Mouse (Mus musculus): ENCODE measurements around the gene Gm29427. TPM values are rescaled to one million over a fixed set of nuclear protein-coding genes. Genes with fewer than 3 reads are reported as not detected.

Gene Gm29427
- polyA plus RNA-seq, 1 experiment from 2014 or later, result not detected

- Histone ChIP-seq H3K27ac (replicated peaks) (no peak overlapping the region; the same call in 1 of the 2 replicates), H3K27me3 (ENCODE audit: control insufficient read depth, insufficient read depth, low read length) (no peaks in the 10 kb centered on the region), H3K4me1 (replicated peaks; ENCODE audit: control insufficient read depth, insufficient read depth) (peaks cover 4% of the 10 kb centered on the region), H3K4me2 (replicated peaks; ENCODE audit: low read depth) (no peak overlapping the region), H3K9ac (ENCODE audit: low read length) (0 out of 2 replicates have a peak overlapping the region, but pooled peaks have one; percentile 23), H3K9me3 (ENCODE audit: control insufficient read depth, low read length) (no peaks in the 10 kb centered on the region), H3K4me3 (ENCODE audit: low read depth, low read length) (no peak overlapping the region), H3K36me3 (ENCODE audit: control insufficient read depth, insufficient read depth, low read length) (no peaks in the 10 kb centered on the region)
- 32% methylated on average over 11 of the region's 11 CpGs for WGBS
- peak; percentile 67 for DNase-seq (ENCODE audit: low spot score)
- TF ChIP-seq CTCF (IDR thresholded peaks at IDR 0.05; ENCODE audit: low read depth) (no peak), EP300 (optimal IDR thresholded peaks at IDR 0.05) (no peak)
- peak; percentile 34 for ATAC-seq (ENCODE audit: low FRiP score, low TSS enrichment)
These were observed 21.8 kb upstream of the Gm29427 start for GRCm38 (mm10) chr1:130737411-130737881.

- no peaks in the 10 kb centered on the region for H3K9me3 ChIP-seq (ENCODE audit: control insufficient read depth, low read length)
- no peaks in the 10 kb centered on the region for H3K36me3 ChIP-seq (ENCODE audit: control insufficient read depth, insufficient read depth, low read length)
- H3K9ac ChIP-seq (ENCODE audit: low read length), result peak overlapping the region; percentile 31; the same call in 1 of the 2 replicates
- peak overlapping the region; percentile 27; the same call in 1 of the 2 replicates for H3K4me3 ChIP-seq (ENCODE audit: low read depth, low read length)
- H3K27me3 ChIP-seq (ENCODE audit: control insufficient read depth, insufficient read depth, low read length), result no peaks in the 10 kb centered on the region
- peak overlapping the region; percentile 93 for H3K27ac ChIP-seq (replicated peaks)
- DNase-seq (ENCODE audit: low spot score), result no peak
- TF ChIP-seq EP300 (optimal IDR thresholded peaks at IDR 0.05) (no peak), CTCF (IDR thresholded peaks at IDR 0.05; ENCODE audit: low read depth) (no peak)
- WGBS, result 23% methylated on average over 8 of the region's 8 CpGs
- no peak for ATAC-seq (ENCODE audit: low FRiP score, low TSS enrichment)
- peak overlapping the region; percentile 46 for H3K4me2 ChIP-seq (replicated peaks; ENCODE audit: low read depth)
- H3K4me1 ChIP-seq (replicated peaks; ENCODE audit: control insufficient read depth, insufficient read depth), result no peaks in the 10 kb centered on the region
These were observed 19.3 kb upstream of the Gm29427 start for GRCm38 (mm10) chr1:130734852-130735251.

DNA sequence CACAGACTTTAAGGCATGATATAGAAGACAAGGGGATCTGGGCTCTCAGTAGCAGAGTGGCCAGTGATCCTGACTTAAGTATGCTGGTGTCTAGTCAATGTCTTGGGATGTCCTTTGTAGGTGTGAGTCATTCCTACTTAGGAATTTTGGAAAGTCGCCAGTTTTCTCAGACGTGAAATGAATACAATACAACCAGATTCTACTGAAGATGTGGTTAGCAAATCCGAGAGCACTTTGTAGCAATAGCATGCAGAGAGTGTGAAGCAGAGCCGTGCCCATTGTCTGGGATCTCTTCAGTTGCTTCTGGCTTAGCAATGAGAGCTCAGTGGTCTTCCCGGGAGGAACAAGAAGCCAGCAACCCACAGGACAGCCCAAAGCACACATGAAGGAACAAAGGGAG lies 18.9 kb upstream of the Gm29427 start:
- Histone ChIP-seq H3K4me2 (replicated peaks; ENCODE audit: low read depth) (peak overlapping the region; percentile 46), H3K27me3 (ENCODE audit: control insufficient read depth, insufficient read depth, low read length) (no peaks in the 10 kb centered on the region), H3K9me3 (ENCODE audit: control insufficient read depth, low read length) (no peaks in the 10 kb centered on the region), H3K27ac (replicated peaks) (peak overlapping the region; percentile 93), H3K9ac (ENCODE audit: low read length) (0 out of 2 replicates have a peak overlapping the region, but pooled peaks have one; percentile 23), H3K36me3 (ENCODE audit: control insufficient read depth, insufficient read depth, low read length) (no peaks in the 10 kb centered on the region), H3K4me1 (replicated peaks; ENCODE audit: control insufficient read depth, insufficient read depth) (no peaks in the 10 kb centered on the region), H3K4me3 (ENCODE audit: low read depth, low read length) (peak overlapping the region; percentile 27)
- ATAC-seq (ENCODE audit: low FRiP score, low TSS enrichment) (no peak), DNase-seq (ENCODE audit: low spot score) (peak; percentile 26)
- 31% methylated on average over 5 of the region's 5 CpGs for WGBS
- TF ChIP-seq CTCF (IDR thresholded peaks at IDR 0.05; ENCODE audit: low read depth), result no peak
- peak; percentile 52 for TF ChIP-seq EP300 (optimal IDR thresholded peaks at IDR 0.05)

DNA sequence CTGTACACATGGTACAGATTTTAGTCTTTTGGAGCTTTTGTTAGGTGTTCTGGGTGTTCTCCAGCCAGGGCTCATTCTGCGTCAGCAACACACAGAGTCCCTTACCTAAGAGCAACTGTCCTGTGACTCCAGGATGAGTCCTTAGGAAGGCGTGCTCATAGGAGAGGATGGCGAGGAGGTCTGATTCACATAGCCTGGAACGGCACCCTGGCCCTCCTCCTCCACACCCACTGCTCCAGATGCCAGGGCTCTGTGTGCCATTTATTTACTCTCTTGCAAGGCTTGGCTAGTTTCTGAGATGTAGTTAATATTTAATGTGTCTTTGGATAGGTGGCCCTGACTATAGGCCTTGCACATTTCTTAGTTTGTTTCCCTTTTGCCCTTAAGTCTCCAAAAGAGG lies 18.1 kb upstream of the Gm29427 start:
- H3K27ac ChIP-seq (replicated peaks), result peak overlapping the region; percentile 93
- H3K27me3 ChIP-seq (ENCODE audit: control insufficient read depth, insufficient read depth, low read length), result no peaks in the 10 kb centered on the region
- ATAC-seq (ENCODE audit: low FRiP score, low TSS enrichment) (peak; percentile 84), DNase-seq (ENCODE audit: low spot score) (peak; percentile 82)
- 57% methylated on average over 4 of the region's 4 CpGs for WGBS
- H3K4me1 ChIP-seq (replicated peaks; ENCODE audit: control insufficient read depth, insufficient read depth), result no peaks in the 10 kb centered on the region
- H3K36me3 ChIP-seq (ENCODE audit: control insufficient read depth, insufficient read depth, low read length), result no peaks in the 10 kb centered on the region
- peak overlapping the region; percentile 27 for H3K4me3 ChIP-seq (ENCODE audit: low read depth, low read length)
- H3K9me3 ChIP-seq (ENCODE audit: control insufficient read depth, low read length), result no peaks in the 10 kb centered on the region
- no peak overlapping the region for H3K9ac ChIP-seq (ENCODE audit: low read length)
- no peak for TF ChIP-seq EP300 (optimal IDR thresholded peaks at IDR 0.05)
- TF ChIP-seq CTCF (IDR thresholded peaks at IDR 0.05; ENCODE audit: low read depth), result no peak
- H3K4me2 ChIP-seq (replicated peaks; ENCODE audit: low read depth), result peak overlapping the region; percentile 49

DNA sequence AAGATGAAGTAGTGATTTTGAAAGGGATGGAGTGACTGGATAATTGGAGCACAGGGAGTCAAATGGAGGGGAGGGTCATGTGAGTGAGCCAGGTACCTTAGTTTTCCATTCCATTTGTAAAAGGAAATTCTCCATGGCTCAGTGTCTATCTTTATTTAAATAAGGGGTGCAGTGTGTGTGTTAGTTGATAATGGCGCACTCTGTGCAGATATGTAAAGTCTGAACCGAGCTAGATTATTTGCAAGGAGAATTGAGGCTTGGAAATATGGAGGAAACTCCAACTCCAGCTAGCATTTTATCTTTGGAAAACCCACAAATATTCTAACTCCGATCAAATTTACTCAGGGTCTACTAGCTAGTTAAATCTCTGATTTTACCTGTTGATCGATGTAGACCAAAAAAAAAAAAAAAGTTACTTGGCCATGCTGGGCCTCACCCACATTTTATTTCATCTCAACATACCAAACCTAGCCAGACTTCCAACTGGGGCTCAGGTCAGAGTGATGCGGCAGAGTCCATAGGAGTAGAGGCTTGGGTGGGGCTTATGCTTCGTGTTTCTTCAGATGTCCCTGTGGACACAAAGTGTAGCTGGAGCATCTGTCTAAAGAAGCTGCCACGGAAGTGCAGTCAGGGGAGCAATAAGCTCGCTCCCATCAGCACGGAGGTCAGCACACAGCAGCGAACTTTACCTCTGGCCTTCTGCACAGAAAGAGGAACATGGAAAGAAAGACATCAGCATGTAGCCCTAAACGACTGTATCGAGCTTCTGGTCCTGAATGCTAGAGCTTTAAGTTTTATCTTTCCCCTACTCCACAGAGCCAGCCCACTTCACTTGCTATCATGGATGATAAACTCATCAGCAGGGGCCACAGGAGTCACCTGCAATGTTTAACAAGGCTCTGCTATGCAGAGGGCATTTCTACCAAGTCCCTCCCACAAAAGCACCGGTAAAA lies 17.4 kb upstream of the Gm29427 start:
- DNase-seq (ENCODE audit: low spot score), result peak; percentile 36
- 57% methylated on average over 13 of the region's 13 CpGs for WGBS
- peak; percentile 38 for ATAC-seq (ENCODE audit: low FRiP score, low TSS enrichment)
- peak overlapping the region; percentile 43; the same call in 1 of the 2 replicates for H3K9ac ChIP-seq (ENCODE audit: low read length)
- no peaks in the 10 kb centered on the region for H3K4me1 ChIP-seq (replicated peaks; ENCODE audit: control insufficient read depth, insufficient read depth)
- no peaks in the 10 kb centered on the region for H3K36me3 ChIP-seq (ENCODE audit: control insufficient read depth, insufficient read depth, low read length)
- H3K4me2 ChIP-seq (replicated peaks; ENCODE audit: low read depth), result peak overlapping the region; percentile 49
- H3K27me3 ChIP-seq (ENCODE audit: control insufficient read depth, insufficient read depth, low read length), result no peaks in the 10 kb centered on the region
- H3K9me3 ChIP-seq (ENCODE audit: control insufficient read depth, low read length), result no peaks in the 10 kb centered on the region
- H3K27ac ChIP-seq (replicated peaks), result peak overlapping the region; percentile 93
- TF ChIP-seq EP300 (optimal IDR thresholded peaks at IDR 0.05) (no peak), CTCF (IDR thresholded peaks at IDR 0.05; ENCODE audit: low read depth) (no peak)
- peak overlapping the region; percentile 27 for H3K4me3 ChIP-seq (ENCODE audit: low read depth, low read length)

All from stomach, postnatal 0 days (tissue).